Mouse (Mus musculus) Muller cell, postnatal 12 days (primary cell): ENCODE measurements at regions not wholly inside any gene's neighbourhood (a gene's known extent, or its start where the extent isn't known, plus 50 kb on each side); places are given as distances from the start of the nearest gene placed in this dataset.
A peak's percentile ranks its signal among the peaks of the same experiment; 100 is the strongest.

ENCODE experiments used
- DNase-seq: peaks from one replicate; pipeline ENCODE4 v3.0.0-alpha.2; 2015; ENCODE audit errors: inconsistent ontology term

DNA sequence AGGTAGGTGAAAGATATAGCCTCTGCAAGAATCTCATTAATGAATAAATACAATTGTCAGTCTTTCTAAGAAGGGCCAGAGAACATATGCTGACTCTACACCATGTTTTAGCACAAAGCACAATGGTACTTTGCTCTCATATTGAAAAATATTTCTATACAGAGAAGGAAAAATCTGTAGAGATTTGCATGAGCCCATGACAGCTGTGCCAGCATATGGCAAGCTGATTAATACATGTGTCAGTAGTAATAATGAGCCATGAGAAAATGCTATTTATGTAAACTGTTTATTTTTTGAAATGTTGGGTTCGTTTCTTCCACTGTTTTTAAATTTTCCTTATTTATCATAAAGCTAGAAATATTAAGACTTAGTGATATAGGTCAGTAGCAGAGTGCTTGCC, 604.5 kb upstream of the Rgs18 start:
- DNase-seq: no peak

DNA sequence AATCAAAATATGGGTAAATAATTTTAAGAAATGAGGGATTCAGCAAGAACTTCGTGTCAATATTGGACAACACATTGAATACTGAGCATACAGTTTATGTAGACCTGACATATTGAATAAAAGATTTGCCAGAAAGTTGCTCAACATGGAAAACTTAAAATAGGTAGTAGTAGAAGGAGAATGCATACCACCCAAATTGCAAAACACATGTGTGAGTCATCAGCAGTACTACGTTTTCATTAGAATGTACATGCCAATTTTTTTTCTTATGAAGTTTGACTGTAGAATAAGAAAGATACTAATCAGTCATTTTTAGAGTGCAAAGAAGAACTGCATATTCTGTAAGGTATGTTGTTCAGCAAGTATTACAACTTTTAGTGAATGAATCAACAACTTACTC, 601.8 kb upstream of the Rgs18 start:
- no peak for DNase-seq

DNA sequence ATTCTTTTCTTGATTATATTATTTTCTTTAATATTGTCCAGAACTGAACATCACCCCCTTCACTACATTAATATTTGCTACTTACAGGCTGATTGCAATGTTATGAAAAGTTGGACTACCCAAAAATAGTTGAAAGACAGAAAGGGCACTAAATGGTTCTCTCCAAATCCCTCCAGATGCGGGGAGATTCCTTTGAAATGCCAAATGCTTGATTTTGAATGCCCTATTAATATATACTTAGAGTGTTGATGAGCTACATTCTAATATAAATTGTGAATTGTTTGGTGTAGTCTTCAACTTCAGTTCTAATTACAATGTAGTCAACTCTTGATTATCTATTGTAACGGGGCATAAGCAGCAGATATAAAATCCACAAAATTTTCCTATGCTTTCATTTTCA, 600.8 kb upstream of the Rgs18 start:
- no peak for DNase-seq

DNA sequence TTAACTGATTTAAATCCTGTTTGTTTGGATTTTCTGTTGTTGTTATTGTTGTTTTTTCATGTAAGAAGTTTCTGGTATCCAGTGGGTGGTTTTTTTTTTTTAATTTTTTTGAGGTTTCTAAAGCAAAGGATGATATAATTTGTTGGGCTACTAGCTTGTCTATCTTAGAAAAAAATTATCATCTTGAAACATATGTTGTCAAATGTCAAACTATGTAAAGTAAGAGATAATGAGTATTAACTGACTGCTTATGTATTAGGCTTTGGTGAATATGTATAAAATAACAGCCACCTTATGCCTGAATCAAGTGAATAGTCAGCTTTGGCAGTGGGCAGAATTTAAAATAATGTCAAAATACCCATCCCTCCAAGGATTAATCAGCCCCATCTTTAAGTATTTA, 588.6 kb upstream of the Rgs18 start:
- DNase-seq: no peak

DNA sequence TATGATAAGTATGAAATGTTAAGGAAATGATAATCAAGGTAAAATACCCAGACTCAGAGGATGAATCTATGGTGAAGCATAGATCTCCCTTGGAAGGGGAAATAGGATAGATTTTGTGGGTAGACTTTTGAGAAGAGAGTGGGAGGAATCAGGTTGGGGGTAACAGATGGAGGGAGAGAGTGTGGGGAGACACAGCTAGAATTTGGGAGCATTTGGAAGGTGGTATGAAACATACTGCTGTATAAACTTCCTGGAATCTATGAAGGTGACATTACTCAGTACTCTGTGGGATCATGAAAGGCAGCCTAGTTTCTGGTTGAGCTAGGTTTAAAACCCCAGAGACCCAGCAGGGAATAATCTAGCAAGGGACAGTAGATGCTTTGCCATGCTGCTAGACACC, 569.6 kb upstream of the Rgs18 start:
- no peak for DNase-seq

DNA sequence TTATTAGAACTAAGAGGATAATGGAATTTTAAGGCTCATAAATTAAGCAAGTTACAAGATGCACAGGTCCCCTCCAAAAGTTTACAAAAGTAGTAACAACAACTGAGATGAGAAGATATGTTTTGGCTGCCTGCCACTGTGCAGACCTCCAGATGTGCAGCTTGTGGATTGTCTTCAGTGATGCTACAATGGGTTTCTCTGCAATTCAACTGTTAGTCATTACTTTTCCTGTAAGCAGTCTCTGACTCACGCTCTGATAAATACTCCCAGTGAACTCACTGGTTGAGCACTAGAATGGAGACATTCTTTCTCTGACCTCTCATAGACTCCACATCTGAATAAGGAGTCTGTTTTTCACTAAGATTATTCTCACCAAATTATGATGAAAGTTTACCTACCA, 569.1 kb upstream of the Rgs18 start:
- DNase-seq: peak; percentile 80

DNA sequence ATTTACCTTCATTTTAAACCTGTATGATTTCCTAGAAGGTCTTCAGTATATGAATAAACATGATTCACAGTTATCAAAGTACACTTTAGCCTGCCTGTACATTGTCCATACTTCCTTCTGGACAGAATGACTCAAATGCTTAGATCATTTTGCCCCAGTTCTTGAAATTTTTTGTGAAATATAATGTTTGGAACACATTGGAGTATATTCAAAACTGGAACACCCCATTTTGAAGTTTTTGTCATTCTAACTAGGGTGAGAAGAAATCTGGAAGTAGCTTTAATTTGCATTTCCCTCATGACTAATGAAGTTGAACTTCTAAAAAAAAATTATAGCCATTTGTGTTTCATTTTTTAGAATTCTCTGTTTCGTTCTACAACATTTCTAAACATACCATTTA, 561.6 kb upstream of the Rgs18 start:
- DNase-seq: no peak

DNA sequence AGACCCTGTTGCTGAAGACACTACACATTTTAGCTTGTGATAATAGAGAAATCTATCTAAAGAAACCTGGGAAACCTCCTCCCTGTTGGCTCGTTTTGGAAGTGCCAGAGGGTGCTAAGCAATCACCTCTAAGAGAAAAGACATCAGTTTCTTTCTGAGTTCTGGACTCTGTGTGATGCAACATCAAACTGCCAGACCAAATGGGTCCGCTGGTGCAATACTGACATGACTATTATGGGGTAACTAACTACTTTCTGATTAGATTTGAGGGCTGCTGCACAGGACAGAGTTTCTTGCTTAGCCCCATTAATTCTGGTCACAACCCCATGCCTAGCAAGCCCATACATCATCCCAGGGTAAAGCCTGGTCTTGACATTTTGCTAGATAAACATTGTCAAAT, 517.7 kb upstream of the Rgs18 start:
- no peak for DNase-seq
